Mouse (Mus musculus) E14TG2a.4 (cell line): Measurements from ENCODE around the gene Epb41l3.

ENCODE experiments used
- H3K27me3 ChIP-seq: 2 replicates; pipeline ENCODE4 v1.6.1; 2014; ENCODE audit warnings: low read length, control low read depth; ENCODE audit not compliant: insufficient read depth
- H3K36me3 ChIP-seq: 2 replicates; pipeline ENCODE4 v1.6.1; 2014; ENCODE audit warnings: low read length, control low read depth; ENCODE audit not compliant: insufficient read depth
- H3K4me1 ChIP-seq: replicated peaks from 2 replicates; pipeline ENCODE4 v1.6.1; 2014; ENCODE audit warnings: low read depth, low read length, control low read depth
- H3K4me3 ChIP-seq: replicated peaks from 2 replicates; pipeline ENCODE4 v1.5.1; 2014; ENCODE audit warnings: mild to moderate bottlenecking, low read length
- H3K9me3 ChIP-seq: 2 replicates; pipeline ENCODE4 v1.6.1; 2014; ENCODE audit warnings: low read length, control low read depth
- CTCF ChIP-seq: conservative IDR thresholded peaks from 2 replicates; pipeline ENCODE4 v1.5.1; 2014; ENCODE audit warnings: low read length
- NANOG ChIP-seq: IDR thresholded peaks from 2 replicates; pipeline ENCODE4 v1.6.1; 2014; ENCODE audit warnings: borderline replicate concordance, low read length, mixed read lengths
- POU5F1 ChIP-seq: IDR thresholded peaks from 2 replicates; pipeline ENCODE4 v1.6.1; 2014; ENCODE audit warnings: low read length, borderline replicate concordance

Epb41l3 gene

GRCm38 (mm10) chr17:69303579-69304274 is 228.2 kb downstream of the Epb41l3 start:
- Histone ChIP-seq H3K4me3 (no peak overlapping the region), H3K36me3 (no peaks in the 10 kb centered on the region), H3K27me3 (no peaks in the 10 kb centered on the region; the same call in 1 of the 2 replicates), H3K9me3 (no peaks in the 10 kb centered on the region), H3K4me1 (peaks cover 28% of the 10 kb centered on the region)
- TF ChIP-seq NANOG, result no peak
- no peak for TF ChIP-seq CTCF
- no peak for TF ChIP-seq POU5F1

- Histone ChIP-seq H3K27me3 (no peaks in the 10 kb centered on the region; the same call in 1 of the 2 replicates), H3K9me3 (no peaks in the 10 kb centered on the region)
These were observed 232.2 kb downstream of the Epb41l3 start for GRCm38 (mm10) chr17:69307636-69308035.

GRCm38 (mm10) chr17:69309872-69310271 is 234.4 kb downstream of the Epb41l3 start:
- Histone ChIP-seq H3K4me3 (no peak overlapping the region), H3K9me3 (no peaks in the 10 kb centered on the region), H3K27me3 (no peaks in the 10 kb centered on the region; the same call in 1 of the 2 replicates), H3K36me3 (no peaks in the 10 kb centered on the region), H3K4me1 (peaks cover under 1% of the 10 kb centered on the region; the same call in 1 of the 2 replicates)
- TF ChIP-seq NANOG (no peak), POU5F1 (no peak), CTCF (no peak)

More at GRCm38 (mm10) chr17:69307636-69308035, 232.2 kb downstream of the Epb41l3 start:
- TF ChIP-seq CTCF, result no peak
- TF ChIP-seq NANOG, result no peak
- no peak for TF ChIP-seq POU5F1
- H3K4me3 ChIP-seq, result no peak overlapping the region
- peaks cover 11% of the 10 kb centered on the region for H3K4me1 ChIP-seq
- no peaks in the 10 kb centered on the region for H3K36me3 ChIP-seq

- H3K4me3 ChIP-seq, result no peak overlapping the region
- no peaks in the 10 kb centered on the region for H3K36me3 ChIP-seq
- no peaks in the 10 kb centered on the region for H3K4me1 ChIP-seq
- peaks cover 37% of the 10 kb centered on the region for H3K9me3 ChIP-seq
- no peaks in the 10 kb centered on the region for H3K27me3 ChIP-seq
- TF ChIP-seq NANOG, result no peak
- no peak for TF ChIP-seq POU5F1
- TF ChIP-seq CTCF, result no peak
These were observed 245.0 kb downstream of the Epb41l3 start for GRCm38 (mm10) chr17:69320496-69320895.

DNA sequence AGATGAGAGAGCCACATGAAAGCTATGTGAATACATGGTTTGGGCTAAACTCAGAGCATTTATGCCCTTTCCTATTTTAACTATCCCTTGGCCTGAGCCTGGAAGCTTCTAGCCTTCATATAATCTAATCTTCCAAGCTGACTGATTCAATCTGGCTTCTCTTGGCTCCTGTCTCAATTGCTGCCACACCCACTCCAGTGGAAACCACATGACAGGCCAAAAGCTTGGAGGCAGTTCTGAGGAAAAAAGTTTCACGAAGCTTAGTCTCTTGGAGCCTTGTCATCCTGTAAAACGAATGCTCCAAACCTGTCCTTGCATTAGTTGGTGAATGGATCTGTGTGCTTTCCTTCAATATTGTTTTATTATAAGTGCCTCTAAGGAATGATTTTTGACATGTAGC is 247.2 kb downstream of the Epb41l3 start:
- H3K9me3 ChIP-seq, result peaks cover 35% of the 10 kb centered on the region
- H3K4me3 ChIP-seq, result no peak overlapping the region
- no peaks in the 10 kb centered on the region for H3K27me3 ChIP-seq

More for the DNA sequence above, 247.2 kb downstream of the Epb41l3 start:
- Histone ChIP-seq H3K4me1 (no peaks in the 10 kb centered on the region), H3K36me3 (no peaks in the 10 kb centered on the region)
- TF ChIP-seq NANOG (no peak), CTCF (no peak), POU5F1 (no peak)
